Mouse (Mus musculus) lung, embryonic 15.5 days (tissue): ENCODE data around the gene Ttll7. TPM values are rescaled to one million over a fixed set of nuclear protein-coding genes. Genes with fewer than 3 reads are reported as not detected.

ENCODE experiments used
- ATAC-seq: fragments of 200-750 bp; cut with Nextera tagmentation; 2 replicates; pipeline ENCODE4 v1.8.0; 2017; ENCODE audit warnings: moderate number of reproducible peaks, borderline replicate concordance; ENCODE audit not compliant: low FRiP score, low TSS enrichment; ENCODE audit errors: extremely low read depth
- H3K27ac ChIP-seq: fragments of 300-500 bp; sonication (generic); 2 replicates; pipeline ENCODE4 v1.5.1; 2015; ENCODE audit warnings: moderate library complexity, mild to moderate bottlenecking, inconsistent platforms
- H3K27me3 ChIP-seq: fragments of 300-500 bp; sonication (generic); 2 replicates; pipeline ENCODE4 v1.6.1; 2015; ENCODE audit warnings: inconsistent platforms
- H3K36me3 ChIP-seq: fragments of 300-500 bp; sonication (generic); 2 replicates; pipeline ENCODE4 v1.6.1; 2015; ENCODE audit warnings: inconsistent platforms
- H3K4me1 ChIP-seq: fragments of 300-500 bp; sonication (generic); 2 replicates; pipeline ENCODE4 v1.6.1; 2015; ENCODE audit warnings: inconsistent platforms
- H3K4me2 ChIP-seq: fragments of 300-500 bp; sonication (generic); 2 replicates; pipeline ENCODE4 v1.6.1; 2015; ENCODE audit warnings: inconsistent platforms, mild to moderate bottlenecking, moderate library complexity
- H3K4me3 ChIP-seq: fragments of 300-500 bp; sonication (generic); 2 replicates; pipeline ENCODE4 v1.5.1; 2015; ENCODE audit warnings: mild to moderate bottlenecking, inconsistent platforms
- H3K9ac ChIP-seq: fragments of 300-500 bp; sonication (generic); 2 replicates; pipeline ENCODE4 v1.6.1; 2015; ENCODE audit warnings: inconsistent platforms
- H3K9me3 ChIP-seq: fragments of 300-500 bp; sonication (generic); 2 replicates; pipeline ENCODE4 v1.6.1; 2016; ENCODE audit warnings: inconsistent platforms
- WGBS: fragments of 180-500 bp; shearing (Covaris S2); methylation state at CpG from one replicate; pipeline ENCODE4 v1.1.7; 2015; 5-methylcytosine and 5-hydroxymethylcytosine counted together
- polyA plus RNA-seq: library from polyadenylated mRNA; unstranded; fragments of >200 nt; fragmentation: Nextera tagmentation; extraction: Ambion mirVana; gene quantifications from 2 replicates; pipeline ENCODE4 v1.2.1, GENCODE M21; 2015

The Ttll7 gene
- 3.4 and 3.5 TPM in 2 replicates for polyA plus RNA-seq

DNA sequence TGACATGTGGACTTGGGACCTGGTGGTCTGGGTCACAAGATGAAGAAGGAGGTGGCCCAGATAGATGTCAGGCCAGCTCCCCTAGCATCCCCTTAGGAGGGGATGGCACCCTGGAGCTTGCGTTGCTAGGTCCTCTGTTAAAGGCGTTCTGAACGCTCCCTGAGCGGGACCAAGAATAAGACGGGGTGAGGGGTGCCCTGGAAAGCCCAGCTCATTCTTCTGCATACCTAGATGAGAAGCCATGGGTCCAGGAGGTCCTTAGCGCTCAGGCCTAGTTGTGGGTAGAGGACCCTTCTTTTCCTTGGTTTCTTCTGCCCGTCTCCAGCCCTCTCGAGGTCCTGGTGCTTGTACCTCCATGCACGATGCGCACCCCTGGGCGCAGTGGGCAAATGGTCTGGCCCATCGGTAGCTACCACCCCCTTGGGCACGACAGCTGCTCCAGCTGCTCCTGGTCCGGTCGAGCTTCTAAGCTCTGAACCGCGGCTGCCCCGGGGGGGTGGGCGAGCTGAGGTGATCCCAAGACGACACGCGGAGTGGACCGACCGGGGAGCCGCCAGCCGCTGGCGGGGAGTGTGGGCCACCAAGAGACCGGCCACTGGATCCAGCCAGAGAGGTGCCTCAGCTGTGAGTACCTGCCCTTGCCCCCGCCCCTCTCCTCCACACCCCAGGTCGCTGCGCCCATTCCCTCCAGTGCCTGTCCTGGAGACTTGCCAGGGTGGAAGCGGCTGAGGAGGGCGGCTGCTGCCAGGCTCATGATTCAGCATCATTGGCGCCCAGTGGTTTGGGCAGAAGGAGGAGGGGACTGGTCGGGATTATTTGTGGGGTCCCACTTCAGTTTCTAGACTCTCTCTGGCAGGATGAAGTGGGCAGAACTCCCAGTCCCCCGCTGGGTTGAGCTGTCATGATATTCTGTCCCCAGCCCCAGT, at the start of gene Ttll7:
Gene Ttll7, plus strand, starts transcription at position 402 of the 926 bp plus-strand sequence.
- H3K4me3 ChIP-seq: peak within 1 kb of the TSS; percentile 71
- H3K9me3 ChIP-seq: no peaks in the 10 kb centered on the region
- peak within 1 kb of the TSS; percentile 62 for H3K9ac ChIP-seq
- H3K4me2 ChIP-seq: peak within 1 kb of the TSS; percentile 83
- H3K4me1 ChIP-seq: peaks cover 5% of the 10 kb centered on the region; the same call in 1 of the 2 replicates
- WGBS: under 1% methylated on average over 36 of the region's 36 CpGs
- no peaks in the 10 kb centered on the region for H3K36me3 ChIP-seq
- H3K27ac ChIP-seq: peak within 1 kb of the TSS; percentile 67
- peak; percentile 98 for ATAC-seq
- no peaks in the 10 kb centered on the region for H3K27me3 ChIP-seq

DNA sequence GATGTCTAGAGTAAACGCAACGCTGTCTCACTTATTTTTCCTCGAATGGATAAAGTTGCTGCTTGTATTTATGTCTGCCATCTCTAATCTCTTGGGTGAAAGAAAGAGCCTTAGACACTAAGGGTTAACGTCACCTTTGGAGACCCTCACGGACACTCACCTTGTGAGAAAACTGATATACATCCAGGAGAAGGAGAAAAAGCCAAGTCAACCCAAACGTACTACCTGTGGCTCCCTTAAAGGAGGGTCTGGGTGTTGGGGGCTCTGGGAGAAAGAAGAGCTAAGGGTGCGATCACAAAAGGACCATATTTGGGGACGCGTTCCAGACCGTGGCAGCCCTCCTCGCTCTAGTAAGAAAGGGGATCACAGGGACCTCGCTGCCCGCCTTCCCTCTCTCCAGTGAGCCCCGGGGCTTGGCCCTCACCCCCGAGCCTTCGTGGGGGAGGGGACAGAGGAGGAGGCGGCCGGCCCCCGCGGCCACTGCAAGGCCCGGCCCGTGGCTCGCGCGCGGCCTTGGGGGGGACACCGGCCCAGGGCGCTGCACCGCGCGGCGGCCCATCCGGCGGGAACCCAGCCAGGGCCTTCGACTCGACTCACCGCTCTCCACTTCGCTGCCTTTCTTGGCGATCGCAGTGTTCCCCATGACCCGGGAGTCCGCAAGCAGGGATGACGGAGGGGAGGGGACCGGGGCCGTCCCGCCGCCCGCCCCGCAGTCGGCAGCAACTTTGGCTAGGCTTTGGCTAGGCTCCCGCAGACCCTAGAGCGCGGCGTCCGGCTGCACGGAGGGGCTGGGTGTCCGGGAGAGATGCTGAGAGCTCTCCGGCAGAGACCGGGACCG, 39.9 kb upstream of the Ttll7 start:
- Histone ChIP-seq H3K9ac (peak overlapping the region; percentile 88), H3K36me3 (no peaks in the 10 kb centered on the region), H3K27ac (peak overlapping the region; percentile 92), H3K9me3 (no peaks in the 10 kb centered on the region), H3K27me3 (no peaks in the 10 kb centered on the region), H3K4me1 (peaks cover 4% of the 10 kb centered on the region; the same call in 1 of the 2 replicates), H3K4me3 (peak overlapping the region; percentile 84), H3K4me2 (peak overlapping the region; percentile 83)
- ATAC-seq: peak; percentile 78
- 1% methylated on average over 58 of the region's 60 CpGs for WGBS

DNA sequence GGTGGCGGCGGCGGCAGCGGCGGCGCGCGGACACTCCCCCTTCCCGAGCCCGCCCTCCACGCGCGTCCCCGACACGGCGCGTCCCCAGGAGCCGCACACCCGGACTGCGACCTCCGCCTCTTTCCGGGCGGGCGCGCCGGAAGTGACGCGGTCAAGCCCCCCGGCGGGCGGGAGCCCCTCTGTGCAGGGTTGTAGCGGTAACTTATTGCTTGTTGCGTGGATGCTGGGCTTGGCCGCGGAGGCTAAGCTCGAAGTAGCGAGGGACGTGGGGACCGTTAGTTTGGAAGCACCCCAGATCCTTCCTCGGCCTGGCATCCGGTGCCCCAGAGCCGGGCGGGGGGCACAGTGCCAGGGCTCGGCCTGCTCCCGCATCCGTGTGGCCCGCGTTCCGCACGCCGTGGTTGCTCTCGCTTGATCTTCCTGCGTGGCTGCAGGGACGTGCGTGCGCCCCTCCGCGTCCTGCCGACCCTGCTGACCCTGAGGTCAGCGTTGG, 39.2 kb upstream of the Ttll7 start, which contains the start of gene Prkacb:
Gene Prkacb, minus strand, starts transcription at position 90 of the 493 bp plus-strand sequence.
- Histone ChIP-seq H3K4me2 (peak within 1 kb of the TSS; percentile 83), H3K27me3 (no peaks in the 10 kb centered on the region), H3K9me3 (no peaks in the 10 kb centered on the region), H3K27ac (peak within 1 kb of the TSS; percentile 92), H3K9ac (peak within 1 kb of the TSS; percentile 88), H3K36me3 (no peaks in the 10 kb centered on the region), H3K4me3 (peak within 1 kb of the TSS; percentile 84), H3K4me1 (peaks cover 4% of the 10 kb centered on the region; the same call in 1 of the 2 replicates)
- 0% methylated on average over 51 of the region's 60 CpGs for WGBS
- peak; percentile 98 for ATAC-seq

DNA sequence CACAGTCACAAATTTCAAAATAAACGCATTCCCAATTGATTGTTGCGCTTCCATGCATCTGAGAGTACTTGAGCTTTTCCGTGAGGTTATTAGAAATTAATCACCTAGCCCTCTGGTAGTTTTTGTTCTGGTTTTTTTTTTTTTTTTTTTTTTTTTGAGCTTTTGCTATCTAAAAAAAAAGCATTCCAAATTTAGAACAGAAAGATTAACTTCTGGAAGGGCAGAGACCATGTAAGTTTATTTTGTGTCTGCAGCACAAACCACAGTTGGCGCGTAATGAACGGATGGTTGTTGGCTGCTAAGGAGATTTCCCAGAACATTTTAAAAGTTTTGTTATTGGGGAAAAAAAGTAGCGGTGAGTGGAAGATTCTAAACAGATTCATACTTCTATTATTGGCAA, 38.5 kb upstream of the Ttll7 start:
- no peak for ATAC-seq
- Histone ChIP-seq H3K9ac (peak overlapping the region; percentile 88), H3K9me3 (no peaks in the 10 kb centered on the region), H3K4me3 (peak overlapping the region; percentile 84), H3K36me3 (no peaks in the 10 kb centered on the region), H3K27me3 (no peaks in the 10 kb centered on the region), H3K27ac (no peak overlapping the region), H3K4me1 (peaks cover 4% of the 10 kb centered on the region; the same call in 1 of the 2 replicates), H3K4me2 (peak overlapping the region; percentile 83)
- 41% methylated on average over 7 of the region's 7 CpGs for WGBS

DNA sequence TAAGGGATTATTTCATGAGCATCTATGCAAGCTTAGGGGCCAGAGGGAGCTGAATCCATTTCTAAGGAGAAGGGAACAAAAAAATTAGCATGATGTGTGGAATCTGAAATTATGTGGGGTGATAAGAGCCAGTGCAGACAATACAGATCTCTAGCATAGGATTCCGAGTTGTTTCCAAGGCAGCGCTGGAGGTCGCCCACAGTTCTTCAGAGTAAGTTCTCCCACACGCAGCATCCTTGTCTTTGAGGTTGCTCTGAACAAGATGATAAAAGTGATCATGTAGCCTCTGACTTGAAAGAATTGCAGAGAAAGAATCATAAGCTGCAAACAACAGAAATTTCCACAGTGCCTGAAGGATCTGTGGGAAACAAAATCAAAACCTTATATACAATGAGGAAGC, 31.4 kb upstream of the Ttll7 start:
- no peak overlapping the region for H3K4me2 ChIP-seq
- no peak overlapping the region for H3K9ac ChIP-seq
- H3K4me3 ChIP-seq: no peak overlapping the region
- H3K4me1 ChIP-seq: no peaks in the 10 kb centered on the region
- H3K27ac ChIP-seq: no peak overlapping the region
- no peaks in the 10 kb centered on the region for H3K9me3 ChIP-seq
- ATAC-seq: no peak
- H3K36me3 ChIP-seq: no peaks in the 10 kb centered on the region
- 91% methylated on average over 4 of the region's 4 CpGs for WGBS
- 0 out of 2 replicates have a peak, but pooled peaks cover 4% of the 10 kb centered on the region for H3K27me3 ChIP-seq

DNA sequence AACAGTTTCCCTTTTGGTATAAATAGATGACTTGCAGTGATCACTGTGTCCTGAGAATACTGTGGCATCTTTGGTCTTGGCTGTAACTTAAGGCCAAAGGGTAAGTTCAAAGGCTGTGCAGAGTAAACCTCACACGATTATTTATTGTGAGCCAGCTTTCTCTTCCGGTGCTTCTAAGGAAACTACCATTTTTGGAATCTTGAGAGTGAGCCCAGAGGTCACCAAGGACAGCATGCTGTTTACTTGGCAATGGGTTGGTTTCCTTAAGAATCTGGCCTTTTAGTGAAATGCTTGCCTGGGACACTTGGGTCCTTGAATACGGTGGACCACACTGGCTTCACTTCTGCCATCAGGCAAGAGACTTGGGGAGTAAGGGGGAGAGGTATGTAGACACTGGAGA, 9.4 kb upstream of the Ttll7 start:
- Histone ChIP-seq H3K4me1 (0 out of 2 replicates have a peak, but pooled peaks cover 3% of the 10 kb centered on the region), H3K4me3 (no peak overlapping the region), H3K9ac (no peak overlapping the region), H3K27me3 (no peaks in the 10 kb centered on the region), H3K4me2 (no peak overlapping the region), H3K9me3 (no peaks in the 10 kb centered on the region), H3K27ac (no peak overlapping the region), H3K36me3 (no peaks in the 10 kb centered on the region)
- ATAC-seq: 0 out of 2 replicates have a peak, but pooled peaks have one; percentile 23
- WGBS: 22% methylated on average over 3 of the region's 3 CpGs

DNA sequence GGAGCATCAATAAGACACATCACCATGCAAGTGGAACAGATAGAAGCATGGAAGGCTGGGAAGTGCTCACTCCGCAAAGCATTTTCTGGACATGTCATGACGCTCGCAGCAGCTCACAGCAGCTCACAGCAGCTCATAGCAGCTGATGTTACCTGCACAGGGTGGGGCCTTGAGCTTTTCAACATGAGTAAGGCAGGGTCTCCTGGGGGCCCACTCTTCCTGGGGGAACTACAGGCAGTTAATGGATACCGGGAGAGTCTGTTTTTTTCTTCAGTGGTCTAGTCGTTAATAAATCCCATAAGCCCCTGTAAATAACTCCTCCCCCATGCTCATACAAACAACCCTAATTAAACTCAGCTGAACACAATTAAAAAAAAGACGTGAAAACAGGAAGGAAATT, 8.7 kb upstream of the Ttll7 start:
- Histone ChIP-seq H3K36me3 (no peaks in the 10 kb centered on the region), H3K27ac (no peak overlapping the region), H3K4me3 (no peak overlapping the region), H3K9ac (no peak overlapping the region), H3K4me2 (no peak overlapping the region), H3K27me3 (no peaks in the 10 kb centered on the region), H3K4me1 (0 out of 2 replicates have a peak, but pooled peaks cover 3% of the 10 kb centered on the region), H3K9me3 (no peaks in the 10 kb centered on the region)
- 72% methylated on average over 6 of the region's 6 CpGs for WGBS
- no peak for ATAC-seq

DNA sequence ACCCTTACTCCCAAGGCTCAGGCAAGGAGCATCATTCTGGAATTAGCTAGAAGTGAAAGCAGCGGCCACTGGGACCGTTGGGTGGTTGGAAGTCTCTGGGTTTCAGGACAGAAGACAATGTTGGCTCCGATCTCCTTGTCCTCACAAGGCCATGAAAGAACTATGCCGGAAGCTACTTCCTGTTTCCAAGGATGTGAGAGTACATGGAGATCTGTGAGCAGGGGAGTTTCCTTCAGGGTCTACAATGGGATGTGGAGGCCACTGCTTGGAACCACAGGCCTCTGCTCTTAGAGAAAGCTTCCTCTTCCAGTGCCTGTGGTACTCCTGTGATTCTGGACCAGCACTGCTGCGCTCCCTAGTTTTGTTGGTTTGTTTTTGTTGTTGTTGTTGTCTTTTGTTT, 5.9 kb upstream of the Ttll7 start:
- Histone ChIP-seq H3K27ac (no peak overlapping the region), H3K36me3 (no peaks in the 10 kb centered on the region), H3K9me3 (no peaks in the 10 kb centered on the region), H3K4me2 (no peak overlapping the region), H3K4me3 (no peak overlapping the region), H3K27me3 (no peaks in the 10 kb centered on the region), H3K4me1 (0 out of 2 replicates have a peak, but pooled peaks cover 3% of the 10 kb centered on the region), H3K9ac (no peak overlapping the region)
- ATAC-seq: no peak
- 76% methylated on average over 5 of the region's 5 CpGs for WGBS

DNA sequence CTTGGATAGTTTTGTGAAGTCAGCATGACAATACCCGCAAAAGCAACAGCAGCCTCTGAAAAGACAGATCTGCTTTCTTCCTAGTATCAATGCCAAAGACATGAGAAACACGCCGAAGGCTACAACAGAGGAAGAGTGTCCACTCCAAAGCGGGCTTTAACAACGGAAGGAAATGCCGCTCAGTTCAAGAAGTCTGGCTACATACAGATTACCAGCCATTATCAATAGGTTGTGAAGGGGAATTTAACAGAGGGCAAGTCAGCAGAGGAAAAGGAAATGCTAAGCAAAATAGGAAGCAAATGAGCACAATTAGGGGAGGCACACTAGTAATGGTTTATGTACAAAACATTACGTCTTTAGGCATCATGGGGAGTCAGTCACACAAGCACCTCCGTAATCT, 4.1 kb upstream of the Ttll7 start:
- ATAC-seq: no peak
- H3K36me3 ChIP-seq: no peaks in the 10 kb centered on the region
- H3K27ac ChIP-seq: no peak overlapping the region
- no peak overlapping the region for H3K4me3 ChIP-seq
- H3K4me2 ChIP-seq: no peak overlapping the region
- peaks cover 5% of the 10 kb centered on the region; the same call in 1 of the 2 replicates for H3K4me1 ChIP-seq
- no peaks in the 10 kb centered on the region for H3K27me3 ChIP-seq
- H3K9ac ChIP-seq: no peak overlapping the region
- WGBS: 69% methylated on average over 8 of the region's 8 CpGs
- H3K9me3 ChIP-seq: no peaks in the 10 kb centered on the region

DNA sequence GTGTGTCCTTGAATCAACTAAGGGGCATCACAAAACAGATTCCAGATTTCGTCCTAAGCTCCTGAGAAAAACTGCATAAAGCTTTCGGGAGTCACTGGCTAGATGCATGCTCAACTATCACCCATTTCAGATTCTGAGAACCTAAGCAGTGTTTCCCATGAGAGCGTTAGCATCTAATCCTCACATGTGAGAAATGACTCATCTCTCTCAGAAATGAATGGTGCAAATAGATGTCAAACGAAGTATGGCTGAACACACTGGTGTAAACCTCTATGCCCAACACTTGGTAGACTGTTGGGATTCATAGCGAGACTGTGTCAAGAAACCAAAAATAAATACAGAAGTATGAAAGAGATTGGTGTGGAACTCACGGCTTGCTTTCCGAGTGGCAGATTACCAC, 2.8 kb upstream of the Ttll7 start:
- Histone ChIP-seq H3K9ac (no peak overlapping the region), H3K27ac (no peak overlapping the region), H3K36me3 (no peaks in the 10 kb centered on the region), H3K4me2 (no peak overlapping the region), H3K4me3 (no peak overlapping the region), H3K4me1 (peaks cover 5% of the 10 kb centered on the region; the same call in 1 of the 2 replicates), H3K27me3 (no peaks in the 10 kb centered on the region), H3K9me3 (no peaks in the 10 kb centered on the region)
- no peak for ATAC-seq
- WGBS: 90% methylated on average over 7 of the region's 7 CpGs

DNA sequence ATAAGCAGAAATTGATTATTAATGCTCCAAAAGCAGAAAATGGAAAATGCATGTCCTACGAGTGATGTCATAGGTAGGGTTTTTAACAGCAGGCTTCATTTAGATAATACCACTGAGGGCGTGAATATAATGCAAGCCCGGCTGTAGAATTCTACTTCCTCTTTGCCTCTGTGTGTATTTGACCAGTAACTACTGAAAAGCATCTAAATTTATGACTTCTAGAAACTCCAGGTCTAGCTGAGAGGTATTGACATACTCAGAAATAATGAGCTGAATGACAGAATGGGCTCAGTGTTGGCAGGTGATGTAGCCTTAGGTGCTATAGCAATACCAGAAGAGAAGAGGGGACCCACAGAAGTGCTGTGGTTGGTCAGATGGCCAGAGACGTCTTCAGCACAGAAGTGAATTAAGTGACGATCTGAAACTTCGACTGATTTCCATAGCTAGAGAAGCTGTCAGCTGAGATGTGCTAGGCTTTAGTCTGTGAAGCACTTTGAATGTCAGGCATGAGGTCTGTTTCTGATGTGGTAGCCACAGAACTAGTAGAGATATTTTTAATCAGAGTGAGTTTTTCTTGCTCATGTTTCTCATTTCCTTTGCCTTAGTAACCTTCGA, 2.4 kb downstream of the Ttll7 start:
- Histone ChIP-seq H3K27me3 (no peaks in the 10 kb centered on the region), H3K4me2 (no peak overlapping the region), H3K36me3 (no peaks in the 10 kb centered on the region), H3K9ac (no peak overlapping the region), H3K4me1 (peaks cover 5% of the 10 kb centered on the region; the same call in 1 of the 2 replicates), H3K27ac (no peak overlapping the region), H3K9me3 (no peaks in the 10 kb centered on the region), H3K4me3 (no peak overlapping the region)
- no peak for ATAC-seq
- 71% methylated on average over 7 of the region's 7 CpGs for WGBS
